Mouse (Mus musculus) c-Kit-positive CD71-negative TER-119-negative erythroid progenitor cells, embryonic 14.5 days (primary cell): Measurements from ENCODE around the gene Ucp3.
A peak's percentile ranks its signal among the peaks of the same experiment; 100 is the strongest.
"Not testable (repeated sequence)": the region's sequence is repeated elsewhere in the genome, so short reads cannot be mapped to it uniquely, and the experiment has no call there.

Experiments
- DNase-seq: peaks from one replicate; pipeline ENCODE4 v3.0.0-alpha.2; 2013; ENCODE audit warnings: low read depth

The Ucp3 gene

GRCm38 (mm10) chr7:100473846-100474454 is 1.2 kb downstream of the Ucp3 start:
- DNase-seq = no peak

GRCm38 (mm10) chr7:100474680-100475079 is 1.9 kb downstream of the Ucp3 start:
- no peak for DNase-seq

GRCm38 (mm10) chr7:100479100-100479822 is 6.5 kb downstream of the Ucp3 start:
- no peak for DNase-seq

- no peak for DNase-seq
These were observed 7.0 kb downstream of the Ucp3 start for GRCm38 (mm10) chr7:100479823-100480164.

- no peak for DNase-seq
These were observed 7.4 kb downstream of the Ucp3 start for GRCm38 (mm10) chr7:100480175-100480574.

- DNase-seq = not testable (repeated sequence)
These were observed 9.3 kb downstream of the Ucp3 start for GRCm38 (mm10) chr7:100482046-100482445.

GRCm38 (mm10) chr7:100484493-100484892 is 11.7 kb downstream of the Ucp3 start:
- DNase-seq = no peak

- DNase-seq = no peak
These were observed 14.5 kb downstream of the Ucp3 start for GRCm38 (mm10) chr7:100487301-100487700.

- DNase-seq = no peak
These were observed 15.8 kb downstream of the Ucp3 start for GRCm38 (mm10) chr7:100488474-100489048.

GRCm38 (mm10) chr7:100492391-100493116 is 19.8 kb downstream of the Ucp3 start:
- DNase-seq = no peak

- DNase-seq = peak; percentile 90
These were observed 20.3 kb downstream of the Ucp3 start, which contains the start of gene Ucp2 for GRCm38 (mm10) chr7:100493117-100493483. Ucp2 (plus strand) TSS chr7:100493337.

GRCm38 (mm10) chr7:100493484-100494414 is 21.0 kb downstream of the Ucp3 start:
- DNase-seq = no peak

GRCm38 (mm10) chr7:100494415-100494831 is 21.6 kb downstream of the Ucp3 start:
- no peak for DNase-seq

GRCm38 (mm10) chr7:100495042-100495441 is 22.3 kb downstream of the Ucp3 start:
- no peak for DNase-seq

- DNase-seq = peak; percentile 81
These were observed 22.9 kb downstream of the Ucp3 start for GRCm38 (mm10) chr7:100495581-100496251.

GRCm38 (mm10) chr7:100496371-100496770 is 23.6 kb downstream of the Ucp3 start:
- no peak for DNase-seq

- no peak for DNase-seq
These were observed 24.0 kb downstream of the Ucp3 start for GRCm38 (mm10) chr7:100496791-100497190.

- no peak for DNase-seq
These were observed 24.6 kb downstream of the Ucp3 start for GRCm38 (mm10) chr7:100497402-100497801.

GRCm38 (mm10) chr7:100497982-100498381 is 25.2 kb downstream of the Ucp3 start:
- no peak for DNase-seq

GRCm38 (mm10) chr7:100499465-100499864 is 26.7 kb downstream of the Ucp3 start:
- DNase-seq = no peak
